Mouse (Mus musculus) left cerebral cortex, adult 18-20 months (tissue): ENCODE measurements at regions not wholly inside any gene's neighbourhood (a gene's known extent, or its start where the extent isn't known, plus 50 kb on each side); places are given as distances from the start of the nearest gene placed in this dataset.
"Not testable (repeated sequence)": the region's sequence is repeated elsewhere in the genome, so short reads cannot be mapped to it uniquely, and the experiment has no call there.

Experiments used
- DNase-seq, 2 experiments: peaks; one replicate each; pipeline ENCODE4 v3.0.0; 2021 to 2022; ENCODE audit warnings: low spot score in 2 of 2, mixed read lengths in 1 of 2

- DNase-seq, result no peak
Measured at GRCm38 (mm10) chr6:60657117-60657911, 172.3 kb downstream of the Snca start.

GRCm38 (mm10) chr6:60646983-60647617 lies 182.6 kb downstream of the Snca start:
- not testable (repeated sequence) for DNase-seq

GRCm38 (mm10) chr6:60642251-60642650 lies 187.4 kb downstream of the Snca start:
- DNase-seq, result no peak

GRCm38 (mm10) chr6:60616313-60616712 lies 213.3 kb downstream of the Snca start:
- DNase-seq, result peak in 1 of 2 experiments; percentile 2

- DNase-seq, result no peak
Measured at GRCm38 (mm10) chr6:60600201-60600600, 229.5 kb downstream of the Snca start.

GRCm38 (mm10) chr6:60564261-60564660 lies 265.4 kb downstream of the Snca start:
- DNase-seq, result no peak

GRCm38 (mm10) chr6:60555590-60556235 lies 273.9 kb downstream of the Snca start:
- DNase-seq, result peak; percentile 20 to 24
